21 mouse cellular contexts compared by ENCODE assay signal in the genomic region with DNA sequence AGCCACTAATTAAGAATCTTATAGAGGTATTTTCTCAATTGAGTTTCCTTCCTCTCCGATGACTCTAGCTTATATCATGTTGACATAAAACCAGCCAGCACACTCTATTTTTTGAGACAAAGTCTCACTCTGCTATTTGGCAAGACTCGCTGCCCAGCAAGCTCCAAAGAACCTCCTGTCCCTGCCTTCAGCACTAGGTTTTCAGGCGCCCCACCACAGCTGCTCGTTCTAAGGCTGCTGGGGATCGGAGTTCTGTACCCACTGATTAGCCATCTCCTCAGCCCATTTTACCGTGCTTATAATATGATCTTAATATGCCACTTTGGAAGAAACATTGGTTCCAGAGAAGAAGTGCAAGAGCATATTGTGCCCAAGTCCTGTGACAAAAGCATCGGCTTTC. TPM values are rescaled to one million over a fixed set of nuclear protein-coding genes. Genes with fewer than 3 reads are reported as not detected.
DNase-seq lines count a peak whose midpoint lies in the region; ATAC-seq and TF ChIP-seq lines count a peak whose summit lies in the region.
"Had no signal": no experiment of that assay in that cellular context is flagged by ENCODE, and none has a peak within 500 bp of the region (broad histone marks: within the 10 kb centered on the region; RNA-seq: fewer than 3 reads in every experiment).

No protein-coding gene starts in this region.

- peak; percentile 85 for DNase-seq in heart, adult 11 months
- DNase-seq in heart, postnatal 14 days: no peak
- peak; percentile 46 for DNase-seq in liver, adult 2 months (ENCODE audit: extremely low read depth, low read depth, low spot score)
- DNase-seq in liver, embryonic 11.5 days (ENCODE audit: low spot score): no peak
- DNase-seq in lung, adult 2 months: no peak
- DNase-seq in stomach, postnatal 0 days (ENCODE audit: low spot score): no peak
- DNase-seq: adrenal gland, adult 2 months; adrenal gland, postnatal 10 days; adrenal gland, postnatal 25 days; cerebellum, adult 11 months; cerebellum, adult 18-20 months; cerebellum, adult 8-10 months; cerebellum, adult 9-11 months; cerebellum, postnatal 14 days; cerebellum, postnatal 36 days had no signal

- no peak for TF ChIP-seq EP300 in stomach, postnatal 0 days (optimal IDR thresholded peaks at IDR 0.05)

- no peaks in the 10 kb centered on the region for H3K27me3 ChIP-seq in liver, adult 2 months (ENCODE audit: control insufficient read depth, insufficient read depth, low read length)
- H3K27me3 ChIP-seq in liver, embryonic 11.5 days (replicated peaks; ENCODE audit: control insufficient read depth, insufficient read depth, low read length): no peaks in the 10 kb centered on the region
- no peaks in the 10 kb centered on the region for H3K27me3 ChIP-seq in lung, embryonic 16.5 days (ENCODE audit: control insufficient read depth, insufficient read depth, low read depth, low read length)
- H3K27me3 ChIP-seq in stomach, postnatal 0 days (ENCODE audit: control insufficient read depth, insufficient read depth, low read length): no peaks in the 10 kb centered on the region
- H3K27me3 ChIP-seq: embryonic facial prominence, embryonic 12.5 days; forebrain, embryonic 13.5 days; forebrain, embryonic 15.5 days had no signal

- H3K79me2 ChIP-seq in liver, adult 2 months (ENCODE audit: control insufficient read depth, insufficient read depth, low read length): peaks cover 16% of the 10 kb centered on the region

- peaks cover 21% of the 10 kb centered on the region for H3K4me1 ChIP-seq in liver, adult 2 months (ENCODE audit: control insufficient read depth, insufficient read depth, low read length)
- H3K4me1 ChIP-seq in liver, embryonic 11.5 days (replicated peaks; ENCODE audit: control insufficient read depth, insufficient read depth, low read length): no peaks in the 10 kb centered on the region
- peaks cover 6% of the 10 kb centered on the region for H3K4me1 ChIP-seq in lung, embryonic 16.5 days (replicated peaks; ENCODE audit: control insufficient read depth, insufficient read depth, low read length)
- H3K4me1 ChIP-seq in lung, adult 2 months (ENCODE audit: control insufficient read depth, insufficient read depth, low read length): peaks cover 9% of the 10 kb centered on the region
- peaks cover 2% of the 10 kb centered on the region; the same call in 1 of the 2 replicates for H3K4me1 ChIP-seq in stomach, postnatal 0 days (replicated peaks; ENCODE audit: control insufficient read depth, insufficient read depth)
- H3K4me1 ChIP-seq: forebrain, embryonic 13.5 days; forebrain, embryonic 15.5 days had no signal

- peaks cover under 1% of the 10 kb centered on the region; the same call in 1 of the 2 replicates for H3K36me3 ChIP-seq in liver, adult 2 months (ENCODE audit: control insufficient read depth, insufficient read depth, low read length)
- H3K36me3 ChIP-seq in liver, embryonic 11.5 days (ENCODE audit: control insufficient read depth, insufficient read depth, low read length): no peaks in the 10 kb centered on the region
- no peaks in the 10 kb centered on the region for H3K36me3 ChIP-seq in lung, embryonic 16.5 days (ENCODE audit: control insufficient read depth, insufficient read depth, low read length)
- H3K36me3 ChIP-seq in stomach, postnatal 0 days (ENCODE audit: control insufficient read depth, insufficient read depth, low read length): no peaks in the 10 kb centered on the region
- H3K36me3 ChIP-seq: embryonic facial prominence, embryonic 10.5 days; embryonic facial prominence, embryonic 12.5 days; forebrain, embryonic 15.5 days had no signal

- no peak overlapping the region for H3K27ac ChIP-seq in liver, adult 2 months (replicated peaks; ENCODE audit: insufficient read depth, low read depth, low read length)
- no peak overlapping the region for H3K27ac ChIP-seq in liver, embryonic 11.5 days (ENCODE audit: low read depth, low read length)
- H3K27ac ChIP-seq in lung, embryonic 16.5 days (ENCODE audit: low read length): no peak overlapping the region
- H3K27ac ChIP-seq in stomach, postnatal 0 days (replicated peaks): peak overlapping the region; percentile 45; the same call in 1 of the 2 replicates
- H3K27ac ChIP-seq: embryonic facial prominence, embryonic 10.5 days; embryonic facial prominence, embryonic 12.5 days; forebrain, embryonic 13.5 days; forebrain, embryonic 15.5 days had no signal

- no peak overlapping the region for H3K4me3 ChIP-seq in liver, adult 2 months (ENCODE audit: insufficient read depth, low read depth, low read length)
- H3K4me3 ChIP-seq in liver, embryonic 11.5 days (ENCODE audit: low read depth, low read length): no peak overlapping the region
- H3K4me3 ChIP-seq in lung, embryonic 16.5 days (ENCODE audit: low read length): no peak overlapping the region
- H3K4me3 ChIP-seq in lung, adult 2 months (replicated peaks; ENCODE audit: extremely low read depth, low read depth, low read length): no peak overlapping the region
- no peak overlapping the region for H3K4me3 ChIP-seq in stomach, postnatal 0 days (ENCODE audit: low read depth, low read length)
- H3K4me3 ChIP-seq: embryonic facial prominence, embryonic 10.5 days; embryonic facial prominence, embryonic 12.5 days; forebrain, embryonic 13.5 days; forebrain, embryonic 15.5 days had no signal

- intact Hi-C loops in heart, postnatal 14 days (cut with DNase I): no loop called here

- TF ChIP-seq CTCF in liver, adult 2 months (IDR thresholded peaks at IDR 0.05; ENCODE audit: low read depth, low read length): no peak
- no peak for TF ChIP-seq CTCF in lung, adult 2 months (IDR thresholded peaks at IDR 0.05; ENCODE audit: insufficient read depth, low read length)
- no peak for TF ChIP-seq CTCF in stomach, postnatal 0 days (IDR thresholded peaks at IDR 0.05; ENCODE audit: low read depth)

- H3K9me3 ChIP-seq in liver, embryonic 11.5 days (ENCODE audit: control insufficient read depth, low read length): no peaks in the 10 kb centered on the region
- H3K9me3 ChIP-seq in lung, embryonic 16.5 days (ENCODE audit: control insufficient read depth, low read length): no peaks in the 10 kb centered on the region
- no peaks in the 10 kb centered on the region for H3K9me3 ChIP-seq in stomach, postnatal 0 days (ENCODE audit: control insufficient read depth, low read length)
- H3K9me3 ChIP-seq: embryonic facial prominence, embryonic 10.5 days; embryonic facial prominence, embryonic 12.5 days; forebrain, embryonic 13.5 days; forebrain, embryonic 15.5 days had no signal

- no peak for TF ChIP-seq POLR2A in liver, adult 2 months (IDR thresholded peaks at IDR 0.05; ENCODE audit: extremely low read depth, insufficient read depth, low read length)
- no peak for TF ChIP-seq POLR2A in lung, adult 2 months (IDR thresholded peaks at IDR 0.05; ENCODE audit: borderline replicate concordance, extremely low read depth, low read depth, low read length)

- H3K4me2 ChIP-seq in liver, embryonic 11.5 days: no peak overlapping the region
- no peak overlapping the region for H3K4me2 ChIP-seq in lung, embryonic 16.5 days (ENCODE audit: low read depth, low read length)
- H3K4me2 ChIP-seq in stomach, postnatal 0 days (replicated peaks; ENCODE audit: low read depth): no peak overlapping the region
- H3K4me2 ChIP-seq: embryonic facial prominence, embryonic 12.5 days; forebrain, embryonic 13.5 days; forebrain, embryonic 15.5 days had no signal

- no peak overlapping the region for H3K9ac ChIP-seq in liver, adult 2 months (ENCODE audit: low read depth, low read length)
- no peak overlapping the region for H3K9ac ChIP-seq in liver, embryonic 11.5 days (ENCODE audit: low read depth, low read length)
- no peak overlapping the region for H3K9ac ChIP-seq in lung, embryonic 16.5 days (ENCODE audit: low read length)
- H3K9ac ChIP-seq in stomach, postnatal 0 days (ENCODE audit: low read length): no peak overlapping the region
- H3K9ac ChIP-seq: embryonic facial prominence, embryonic 12.5 days; forebrain, embryonic 13.5 days; forebrain, embryonic 15.5 days had no signal

- WGBS in liver, adult 2 months: 56% methylated on average over 7 of the region's 7 CpGs
- 94% methylated on average over 7 of the region's 7 CpGs for WGBS in liver, embryonic 11.5 days
- WGBS in lung, embryonic 16.5 days: 79% methylated on average over 7 of the region's 7 CpGs
- 76% methylated on average over 7 of the region's 7 CpGs for WGBS in lung, adult 2 months
- 73% methylated on average over 7 of the region's 7 CpGs for WGBS in stomach, postnatal 0 days

- no peak for ATAC-seq in liver, embryonic 11.5 days (replicated peaks; ENCODE audit: low FRiP score)
- ATAC-seq in lung, embryonic 16.5 days (ENCODE audit: low read depth): 0 out of 2 replicates have a peak, but pooled peaks have one; percentile 12
- no peak for ATAC-seq in stomach, postnatal 0 days (ENCODE audit: low FRiP score, low TSS enrichment)
- no peak for ATAC-seq in megakaryocyte-erythroid progenitor cell, adult 5-6 weeks (replicated peaks; ENCODE audit: low FRiP score, low TSS enrichment, poor library complexity, severe bottlenecking)
- ATAC-seq: forebrain, embryonic 13.5 days; forebrain, embryonic 15.5 days had no signal

RNA-seq across cellular contexts. Expression of gene Gng12, which starts 26.3 kb away (rescaled TPM):
- 10 to 100 TPM; 49.7 to 52.0 TPM for total RNA-seq in heart, postnatal 14 days (2021)
- 24.4 and 28.7 TPM in 2 replicates for total RNA-seq in liver, adult 2 months (2014; rRNA removed)
- polyA plus RNA-seq in liver, adult 2 months (2012; rRNA removed): 14.1 and 18.7 TPM in 2 replicates
- 51.5 and 59.6 TPM in 2 replicates for polyA plus RNA-seq in liver, embryonic 11.5 days (2014; fragmentation: Nextera tagmentation; extraction: Ambion mirVana)
- polyA plus RNA-seq in lung, embryonic 16.5 days (2015; fragmentation: Nextera tagmentation; extraction: Ambion mirVana): 93.8 and 96.4 TPM in 2 replicates
- 19.7 and 29.8 TPM in 2 replicates for polyA plus RNA-seq in lung, adult 2 months (2012; rRNA removed)
- polyA plus RNA-seq in stomach, postnatal 0 days (2015; fragmentation: Nextera tagmentation; extraction: Ambion mirVana): 164 and 166 TPM in 2 replicates
- 25.4 and 39.3 TPM in 2 replicates for total RNA-seq in megakaryocyte-erythroid progenitor cell, adult 5-6 weeks (2014; fragmentation: Nextera tagmentation)
- total RNA-seq in megakaryocyte-erythroid progenitor cell, adult 5-6 weeks (2017): 27.8 and 37.5 TPM in 2 replicates

Comparison
In these comparisons a context has a peak if more than half of its experiments do, and no peak if none do; other contexts are left out.
1. DNase-seq: peak in heart, adult 11 months (single experiment) and liver, adult 2 months (single experiment); none in heart, postnatal 14 days (0 of 2), liver, embryonic 11.5 days (single experiment), lung, adult 2 months (single experiment) and stomach, postnatal 0 days (single experiment).